Mouse (Mus musculus) heart, postnatal 0 days (tissue): ENCODE measurements at regions not wholly inside any gene's neighbourhood (a gene's known extent, or its start where the extent isn't known, plus 50 kb on each side); places are given as distances from the start of the nearest gene placed in this dataset.

Experiments used
- CTCF ChIP-seq: IDR thresholded peaks from 2 replicates; pipeline ENCODE4 v1.5.1; 2016; ENCODE audit warnings: antibody characterized with exemption, control low read depth, low read depth
- EP300 ChIP-seq: IDR thresholded peaks from 2 replicates; pipeline ENCODE4 v1.6.1; 2016; ENCODE audit warnings: antibody characterized with exemption, low read depth

DNA sequence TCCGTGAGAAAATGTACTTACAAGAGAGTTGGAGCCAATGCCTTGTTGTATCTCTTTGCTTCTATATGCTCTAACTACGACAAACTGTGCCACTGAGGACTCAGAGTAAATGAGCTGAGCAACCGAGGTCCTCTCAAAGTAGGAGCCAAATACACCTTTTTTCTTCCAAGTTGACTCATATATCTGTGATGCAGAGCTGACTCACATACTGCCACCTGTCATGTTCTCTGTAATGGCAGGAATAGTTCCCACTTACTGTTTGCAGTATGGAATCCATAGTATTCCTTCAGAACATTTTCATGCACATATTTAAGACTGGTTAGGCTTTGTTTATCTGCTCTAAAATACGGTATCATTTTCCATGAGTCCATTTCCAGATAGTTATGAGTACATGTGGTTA lies 792.1 kb downstream of the Cypt12 start:
- TF ChIP-seq CTCF (no peak), EP300 (no peak)
